Mouse (Mus musculus) layer of hippocampus, postnatal 14 days (tissue): ENCODE results near the gene Fgfbp3. TPM values are rescaled to one million over a fixed set of nuclear protein-coding genes. Genes with fewer than 3 reads are reported as not detected.
A peak's percentile ranks its signal among the peaks of the same experiment; 100 is the strongest.
"Not testable (repeated sequence)": the region's sequence is repeated elsewhere in the genome, so short reads cannot be mapped to it uniquely, and the experiment has no call there.

Experiments
- DNase-seq, 2 experiments: peaks; one replicate each; pipeline ENCODE4 v3.0.0; 2021 to 2022; ENCODE audit warnings: low spot score in 2 of 2, mixed read lengths in 1 of 2
- long read RNA-seq, 2 experiments: library from polyadenylated mRNA; stranded (forward); transcript quantifications; one replicate each; pipeline ENCODE4 v2.0.0; 2021
- total RNA-seq, 2 experiments: library from RNA; stranded (reverse); gene quantifications; 2 replicates each; pipeline ENCODE4 v1.2.3; 2021

The Fgfbp3 gene
- 1 to 10 TPM; 6.3 to 8.2 TPM for total RNA-seq
- long read RNA-seq, experiment 1, partial matches to known transcripts = 12 of 16 reads
- long read RNA-seq, experiment 1, other reads (novel, unspliced or antisense) = 0 of 16 reads
- long read RNA-seq, experiment 2, transcript Fgfbp3-201 (2 exons, 1,772 nt) = major isoform, 5 of 15 reads
- long read RNA-seq, experiment 2, partial matches to known transcripts = 10 of 15 reads
- long read RNA-seq, experiment 2, other reads (novel, unspliced or antisense) = 0 of 15 reads

- DNase-seq = peak in 1 of 2 experiments; percentile 10
These were observed at the start of gene Fgfbp3 for GRCm38 (mm10) chr19:36919466-36919865. TSS of gene Fgfbp3 (minus strand) at chr19:36919615.

GRCm38 (mm10) chr19:36962544-36963260 lies 43.3 kb upstream of the Fgfbp3 start:
- DNase-seq = not testable (repeated sequence)

GRCm38 (mm10) chr19:36961320-36961719 lies 41.9 kb upstream of the Fgfbp3 start:
- no peak for DNase-seq

GRCm38 (mm10) chr19:36958331-36958730 lies 38.9 kb upstream of the Fgfbp3 start:
- DNase-seq = no peak

- DNase-seq = no peak
These were observed 34.3 kb upstream of the Fgfbp3 start for GRCm38 (mm10) chr19:36953637-36954206.

GRCm38 (mm10) chr19:36940064-36940463 lies 20.6 kb upstream of the Fgfbp3 start:
- no peak for DNase-seq

- DNase-seq = no peak
These were observed 18.6 kb upstream of the Fgfbp3 start for GRCm38 (mm10) chr19:36938008-36938407.

GRCm38 (mm10) chr19:36936285-36936684 lies 16.9 kb upstream of the Fgfbp3 start:
- DNase-seq = no peak

- DNase-seq = no peak
These were observed 13.2 kb upstream of the Fgfbp3 start for GRCm38 (mm10) chr19:36932613-36933012.

- no peak for DNase-seq
These were observed 12.7 kb upstream of the Fgfbp3 start for GRCm38 (mm10) chr19:36932097-36932496.

GRCm38 (mm10) chr19:36929816-36930215 lies 10.4 kb upstream of the Fgfbp3 start:
- DNase-seq = no peak

GRCm38 (mm10) chr19:36927800-36928361 lies 8.5 kb upstream of the Fgfbp3 start:
- DNase-seq = no peak

- peak in 1 of 2 experiments; percentile 19 for DNase-seq
These were observed 7.3 kb upstream of the Fgfbp3 start for GRCm38 (mm10) chr19:36926553-36927236.

- peak; percentile 80 to 86 for DNase-seq
These were observed 6.5 kb upstream of the Fgfbp3 start, which contains the start of gene Btaf1 for GRCm38 (mm10) chr19:36925671-36926552. TSS of gene Btaf1 (plus strand) at chr19:36926079.

GRCm38 (mm10) chr19:36922936-36923335 lies 3.5 kb upstream of the Fgfbp3 start:
- no peak for DNase-seq

- DNase-seq = peak in 1 of 2 experiments; percentile 60
These were observed 2.6 kb upstream of the Fgfbp3 start for GRCm38 (mm10) chr19:36922015-36922414.

- peak; percentile 78 to 80 for DNase-seq
These were observed 744 bp downstream of the Fgfbp3 start for GRCm38 (mm10) chr19:36918441-36919301.

- no peak for DNase-seq
These were observed 2.5 kb downstream of the Fgfbp3 start for GRCm38 (mm10) chr19:36916876-36917389.

- DNase-seq = no peak
These were observed 3.2 kb downstream of the Fgfbp3 start for GRCm38 (mm10) chr19:36916206-36916605.
